Mouse (Mus musculus) right cerebral cortex, adult 18-20 months (tissue): ENCODE measurements around the gene Adam22.

Source experiments
- DNase-seq: peaks from one replicate; pipeline ENCODE4 v3.0.0; 2022; ENCODE audit warnings: mixed read lengths

The Adam22 gene

DNA sequence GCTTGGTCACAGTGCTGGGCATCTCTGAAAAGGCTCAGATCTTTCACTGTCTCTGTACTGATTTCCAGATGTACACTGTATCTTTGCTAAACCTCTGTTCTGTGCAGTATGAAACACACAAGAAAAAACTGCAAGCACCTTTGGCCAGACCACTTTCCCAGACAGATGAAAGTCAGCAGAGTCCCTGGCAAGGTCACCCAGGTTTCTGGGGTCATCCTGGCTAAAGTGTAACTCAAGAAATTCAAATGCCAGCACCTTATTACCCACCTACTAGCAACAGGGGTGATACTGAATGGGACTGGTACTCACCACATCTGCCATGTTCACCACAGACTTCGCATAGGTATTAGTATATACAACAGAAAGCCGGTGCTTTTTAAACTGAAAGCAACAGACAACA, 221.8 kb downstream of the Adam22 start:
- no peak for DNase-seq

DNA sequence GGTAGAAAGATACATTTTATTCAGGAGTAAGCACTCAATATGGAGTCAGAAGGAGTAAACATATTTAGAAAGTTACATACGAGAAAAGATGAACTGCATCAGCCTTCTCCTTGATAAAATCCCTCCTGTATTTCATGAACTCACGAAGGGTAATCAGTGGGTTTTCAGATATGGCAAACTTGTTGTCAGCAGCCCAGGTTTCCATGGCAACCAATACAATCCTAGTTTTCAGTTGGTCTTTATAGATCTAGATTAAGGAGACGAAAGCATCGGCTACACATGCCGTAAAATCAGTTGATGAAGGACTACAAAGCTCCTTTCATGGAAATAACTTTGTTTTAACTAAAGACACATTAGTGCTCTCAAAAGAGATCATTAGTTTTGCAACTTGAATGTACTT, 222.5 kb downstream of the Adam22 start:
- DNase-seq, result no peak

- no peak for DNase-seq
These were observed 235.4 kb downstream of the Adam22 start for GRCm38 (mm10) chr5:8132546-8132945.

- no peak for DNase-seq
These were observed 236.0 kb downstream of the Adam22 start for GRCm38 (mm10) chr5:8131918-8132317.

GRCm38 (mm10) chr5:8129750-8130149, 238.2 kb downstream of the Adam22 start:
- DNase-seq, result no peak

GRCm38 (mm10) chr5:8120926-8121325, 247.0 kb downstream of the Adam22 start:
- no peak for DNase-seq

DNA sequence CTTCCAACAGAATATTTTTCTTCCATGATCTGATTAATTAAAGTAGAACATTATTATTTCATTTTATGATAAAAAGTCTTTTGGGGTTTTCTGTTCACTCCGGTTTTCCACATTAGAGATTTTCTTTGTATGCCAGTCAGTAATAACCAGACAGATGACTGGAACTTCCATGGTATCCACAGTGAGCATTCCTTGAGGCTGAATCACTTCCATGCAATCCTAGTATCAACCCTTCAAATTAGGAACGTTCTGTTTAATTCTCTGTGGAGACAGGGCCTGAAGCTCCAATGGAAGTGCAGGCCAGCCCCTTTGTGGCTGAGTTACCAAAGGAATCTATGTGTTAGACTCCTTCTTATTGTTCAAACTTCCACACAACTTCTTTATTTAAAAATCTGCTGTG, 247.9 kb downstream of the Adam22 start:
- no peak for DNase-seq

DNA sequence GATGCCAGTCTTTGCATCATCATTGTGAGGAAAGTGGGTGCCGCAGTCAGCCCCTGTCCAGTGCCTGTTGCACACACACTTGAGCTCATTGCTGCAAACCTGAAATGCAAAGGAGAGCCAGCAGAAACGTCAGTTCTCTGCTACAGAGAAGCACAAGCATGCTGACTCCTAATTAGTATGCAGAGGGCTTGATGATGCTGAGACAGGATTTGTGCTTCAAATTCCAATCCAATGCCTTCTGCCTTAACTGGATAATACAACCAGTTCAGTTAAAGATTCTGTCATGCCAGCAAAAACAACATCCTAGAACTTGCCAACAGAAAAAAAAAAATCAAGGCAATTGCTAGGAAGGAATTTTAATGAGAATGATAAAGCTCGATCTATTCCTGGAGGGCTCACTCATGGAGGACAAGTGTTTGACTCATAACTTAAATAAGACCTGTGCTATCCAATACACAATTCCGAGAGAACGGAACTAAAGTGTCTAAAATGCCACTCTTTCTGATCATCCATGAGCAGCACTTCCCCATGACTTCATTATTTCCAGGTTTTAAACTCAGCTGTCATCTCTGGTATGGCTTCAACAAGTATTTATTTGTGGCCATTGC, 251.3 kb downstream of the Adam22 start:
- no peak for DNase-seq

- DNase-seq, result no peak
These were observed 255.7 kb downstream of the Adam22 start for GRCm38 (mm10) chr5:8112246-8112645.

DNA sequence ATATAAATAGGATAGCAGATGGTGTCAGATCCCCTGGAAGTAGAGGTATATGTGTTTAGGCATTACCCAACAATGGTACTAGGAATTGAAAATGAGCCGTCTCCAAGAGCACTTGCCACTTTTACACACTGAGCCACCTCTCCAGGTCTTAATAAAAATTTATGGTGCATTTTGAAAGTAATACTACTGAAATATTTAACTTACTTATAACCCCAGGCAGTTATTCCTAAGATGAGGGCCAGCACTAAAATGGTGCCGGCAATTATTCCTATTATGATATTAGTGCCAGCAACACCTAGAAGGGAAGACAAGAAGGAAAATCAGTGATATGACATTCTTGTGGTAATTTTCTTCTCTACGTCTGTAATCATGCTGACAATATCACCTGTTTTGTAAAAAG, 256.3 kb downstream of the Adam22 start:
- no peak for DNase-seq

DNA sequence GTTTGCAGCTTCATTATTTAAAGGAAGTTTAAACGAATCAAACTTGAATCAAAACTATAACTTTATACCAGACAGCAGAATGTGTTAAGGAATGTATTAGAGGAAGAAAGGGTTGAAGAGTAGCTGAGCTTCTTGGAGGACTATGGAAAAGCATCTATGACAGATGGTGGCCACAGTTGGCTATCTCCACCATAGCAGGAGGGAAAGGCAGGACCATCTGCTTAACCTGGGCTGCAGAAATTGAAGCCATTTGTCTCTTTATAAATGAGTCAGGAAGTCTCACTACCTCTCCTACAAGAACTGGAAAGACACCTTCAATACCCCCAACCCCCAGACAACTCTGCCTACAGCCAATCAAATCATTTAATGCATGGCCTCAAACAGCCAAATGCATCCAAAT, 272.3 kb downstream of the Adam22 start:
- DNase-seq, result no peak

GRCm38 (mm10) chr5:8094921-8095320, 273.0 kb downstream of the Adam22 start:
- DNase-seq, result no peak

GRCm38 (mm10) chr5:8088147-8088546, 279.8 kb downstream of the Adam22 start:
- no peak for DNase-seq

DNA sequence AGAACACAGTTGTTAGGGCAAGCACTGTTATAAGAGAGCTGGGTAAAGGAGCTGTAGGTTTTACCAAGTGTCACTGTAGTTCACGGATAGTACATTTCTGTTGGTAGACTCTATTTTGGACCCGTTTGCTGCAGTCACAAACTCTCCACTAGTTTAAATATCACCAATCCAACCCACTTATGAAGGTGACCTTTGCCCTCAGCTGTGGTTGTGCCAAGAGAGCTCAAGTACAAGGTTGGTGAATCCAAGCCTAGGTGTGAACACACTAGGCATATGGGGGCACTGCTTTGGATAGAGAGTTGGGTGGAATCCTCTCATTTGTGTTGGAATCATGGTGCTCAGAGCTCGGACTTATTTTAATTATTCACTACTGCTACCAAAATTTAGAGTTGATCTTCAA, 282.3 kb downstream of the Adam22 start:
- no peak for DNase-seq

DNA sequence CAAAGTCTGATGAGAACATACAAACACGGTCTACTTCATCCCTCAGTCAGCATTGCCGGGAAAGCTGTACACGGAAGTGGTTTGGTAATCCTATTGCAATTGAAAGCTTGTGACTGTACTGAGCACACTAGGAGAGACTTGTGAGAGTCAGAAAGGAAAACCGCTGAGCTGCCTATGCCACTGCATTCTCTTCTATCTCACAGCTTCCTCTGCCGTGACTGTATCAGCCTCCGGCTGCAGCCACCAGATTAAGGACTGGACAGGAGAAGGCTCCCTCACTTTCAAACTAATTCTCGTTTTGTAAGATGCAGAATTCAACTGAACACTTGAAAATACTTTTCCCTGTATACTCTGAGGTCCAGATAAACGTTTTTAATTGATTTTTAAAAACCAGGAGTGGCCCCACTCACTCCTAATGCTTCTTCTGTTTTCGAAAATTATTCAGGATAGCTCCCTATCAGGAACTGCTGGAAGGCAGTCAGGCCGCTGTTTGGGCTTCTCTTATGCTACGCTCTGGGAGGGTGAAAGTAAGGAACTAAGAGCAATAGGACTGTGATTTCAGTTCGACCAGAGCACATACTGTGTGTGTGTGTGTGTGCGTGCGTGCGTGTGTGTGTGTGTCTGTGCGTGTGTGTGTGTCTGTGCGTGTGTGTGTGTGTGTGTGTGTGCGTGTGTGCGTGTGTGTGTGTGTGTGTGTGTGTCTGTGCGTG, 285.0 kb downstream of the Adam22 start:
- no peak for DNase-seq

DNA sequence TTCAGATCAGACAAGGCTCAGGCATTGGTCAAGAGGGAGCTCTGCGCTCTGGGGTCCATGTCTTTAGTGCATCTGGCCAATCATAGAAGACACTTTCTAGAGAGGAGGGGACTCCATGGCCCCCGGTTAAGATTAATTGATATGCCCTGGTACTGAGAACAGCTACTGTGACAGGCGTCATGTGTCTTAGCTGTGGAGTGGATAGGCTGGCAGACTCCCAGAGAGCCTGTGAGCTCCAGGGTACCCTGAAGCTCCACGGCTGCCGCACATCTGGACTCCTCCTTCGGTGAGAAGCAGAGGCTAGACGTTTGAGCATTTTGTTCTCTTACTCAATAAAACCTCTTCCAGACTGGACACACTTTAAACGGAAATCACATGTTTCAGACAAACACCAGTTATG, 290.5 kb downstream of the Adam22 start:
- no peak for DNase-seq

GRCm38 (mm10) chr5:8073901-8074561, 293.9 kb downstream of the Adam22 start:
- no peak for DNase-seq

DNA sequence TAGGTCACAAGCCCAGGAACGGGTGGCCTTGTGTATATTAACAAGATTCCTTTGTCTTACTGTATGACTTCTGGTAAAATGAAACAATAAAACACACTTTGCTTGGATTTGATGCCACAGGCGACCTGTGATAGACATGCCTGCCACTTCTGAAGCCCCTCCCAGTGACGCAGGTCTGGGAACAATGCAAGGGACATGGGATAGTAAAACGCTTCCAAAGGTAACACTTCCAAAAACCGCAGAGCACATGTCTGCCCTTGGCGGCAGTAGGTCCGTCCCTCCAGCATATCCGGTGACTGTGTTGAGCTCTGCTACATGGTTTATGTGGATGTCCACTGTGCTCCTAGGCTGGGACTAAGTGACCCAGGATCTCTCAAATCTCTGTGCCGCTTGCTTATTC, 294.6 kb downstream of the Adam22 start:
- no peak for DNase-seq

DNA sequence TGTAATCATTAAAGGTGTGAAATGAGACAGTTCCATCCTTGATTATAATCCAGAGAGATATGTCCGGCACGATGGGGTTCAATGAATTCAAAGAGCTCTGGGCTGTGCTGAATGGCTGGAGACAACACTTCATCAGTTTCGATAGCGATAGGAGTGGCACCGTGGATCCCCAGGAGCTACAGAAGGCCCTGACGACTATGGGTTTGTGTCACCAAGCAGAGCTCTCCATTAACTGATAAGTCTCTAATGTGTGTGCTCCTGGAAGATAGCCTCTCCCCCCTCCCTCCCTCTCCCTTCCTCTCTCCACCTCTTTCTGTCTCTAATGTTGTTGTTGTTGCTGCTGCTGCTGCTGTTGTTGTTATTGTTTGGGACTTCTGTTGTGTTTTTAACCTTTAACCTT, 304.8 kb downstream of the Adam22 start:
- DNase-seq, result no peak

DNA sequence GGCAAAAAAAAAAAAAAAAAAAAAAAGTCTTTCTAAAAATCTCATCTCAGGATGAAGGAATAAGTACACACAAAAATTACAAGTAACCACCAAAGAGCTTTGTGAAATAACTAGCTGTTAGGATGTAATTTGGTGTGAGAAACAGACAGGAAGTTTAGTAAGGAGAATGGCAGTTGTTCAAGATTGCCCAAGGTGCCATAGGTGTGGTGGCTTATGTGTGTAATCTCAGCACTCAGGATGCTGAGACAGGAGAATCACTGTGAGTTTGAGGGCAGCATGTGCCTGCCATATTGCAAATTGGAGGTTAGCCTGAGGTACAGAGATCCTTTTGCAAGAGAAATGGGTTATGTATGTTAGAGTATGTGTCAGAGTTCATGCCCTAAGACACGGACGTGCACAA, 305.5 kb downstream of the Adam22 start:
- DNase-seq, result no peak

DNA sequence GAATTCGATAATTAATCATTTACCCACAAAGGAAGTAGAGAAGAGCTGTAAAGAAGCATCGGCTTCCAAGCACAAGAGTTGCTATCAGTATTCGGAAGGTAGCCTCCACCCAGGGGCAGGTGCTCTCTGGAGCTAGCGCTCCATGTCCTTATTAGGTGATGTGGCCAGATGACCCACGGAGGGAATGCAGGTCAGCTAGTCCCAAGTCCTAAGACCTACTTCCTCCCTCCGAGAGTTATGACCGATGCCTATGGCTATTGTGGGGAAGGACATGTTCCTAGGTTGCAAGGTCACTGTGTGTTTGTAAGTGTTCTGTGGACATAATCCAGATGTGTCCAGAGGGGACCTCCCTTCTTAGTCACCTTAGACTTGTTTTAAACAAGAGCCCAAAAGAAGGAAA, 309.9 kb downstream of the Adam22 start:
- DNase-seq, result no peak

- no peak for DNase-seq
These were observed 311.0 kb downstream of the Adam22 start for GRCm38 (mm10) chr5:8057018-8057323.

DNA sequence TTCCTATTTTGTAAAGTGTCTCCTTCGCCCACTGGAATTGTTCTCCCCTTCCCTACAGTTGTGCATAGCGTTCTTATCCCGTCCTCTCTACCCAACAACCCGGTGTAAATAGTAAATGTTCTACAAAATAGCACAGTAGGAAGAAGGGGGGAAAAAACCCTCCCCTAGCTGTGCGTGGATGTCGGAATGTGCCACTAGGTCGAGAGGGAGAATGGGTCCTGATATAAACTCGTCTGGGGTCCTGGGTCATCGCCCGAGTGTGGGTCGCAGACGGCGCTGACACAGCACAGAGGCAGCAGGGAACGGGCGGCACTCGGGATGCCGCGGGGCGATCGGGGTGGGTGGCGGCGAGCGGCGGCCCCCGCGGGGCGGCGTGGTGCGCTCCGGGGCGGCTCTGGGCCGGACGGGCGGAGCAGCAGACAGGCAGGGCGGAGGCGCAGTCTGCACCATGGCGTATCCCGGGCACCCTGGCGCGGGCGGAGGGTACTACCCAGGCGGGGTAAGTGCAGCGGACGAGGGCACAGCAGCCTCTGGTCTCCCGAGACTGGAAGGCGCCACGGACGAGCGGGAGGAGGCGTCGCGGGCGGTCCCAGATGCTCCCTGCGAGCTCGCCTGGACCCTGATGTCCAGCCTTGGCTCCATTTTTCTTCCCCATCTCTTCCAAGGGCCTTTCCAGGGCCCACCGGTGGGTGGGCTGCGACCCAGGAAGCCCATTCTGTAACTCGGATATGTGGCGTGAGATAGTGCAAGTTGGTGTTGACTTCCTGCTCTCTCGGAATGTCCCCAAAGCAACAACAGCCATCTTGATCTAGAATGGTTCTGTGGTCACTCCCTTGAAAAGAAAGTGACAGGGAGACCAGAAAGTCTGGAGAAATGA, 311.6 kb downstream of the Adam22 start:
- DNase-seq, result peak; percentile 82

DNA sequence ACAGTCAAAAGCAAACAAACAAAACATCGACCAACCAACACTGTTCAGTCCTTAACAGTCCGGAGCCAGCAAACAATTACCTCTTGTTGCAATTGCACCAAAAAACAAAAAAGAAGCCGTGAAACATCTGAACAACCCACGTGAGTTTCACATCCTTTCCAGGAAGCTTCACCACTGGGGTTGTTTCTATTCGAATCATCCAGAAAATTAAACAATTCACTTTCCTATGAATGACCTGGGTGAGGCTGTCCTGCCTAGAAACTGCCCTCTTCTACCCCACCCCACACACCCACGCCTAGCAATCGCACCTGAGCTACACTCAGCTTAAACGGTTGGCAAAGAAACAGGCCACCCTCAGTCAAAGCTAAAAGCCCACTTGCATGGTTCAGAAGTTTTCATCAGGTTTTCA, 312.2 kb downstream of the Adam22 start:
- DNase-seq, result no peak
